Mouse (Mus musculus) midbrain, postnatal 0 days (tissue): ENCODE data around the gene Gcc2. TPM values are rescaled to one million over a fixed set of nuclear protein-coding genes. Genes with fewer than 3 reads are reported as not detected.
"Not testable (repeated sequence)": the region's sequence is repeated elsewhere in the genome, so short reads cannot be mapped to it uniquely, and the experiment has no call there.

Experiments
- ATAC-seq: fragments of 200-750 bp; cut with Nextera tagmentation; 2 replicates; pipeline ENCODE4 v1.8.0; 2017; ENCODE audit warnings: moderate number of reproducible peaks, mild to moderate bottlenecking, moderate TSS enrichment, moderate library complexity; ENCODE audit not compliant: low FRiP score
- DNase-seq: peaks from one replicate; pipeline ENCODE4 v3.0.0-alpha.2; 2015; ENCODE audit warnings: low spot score
- H3K27ac ChIP-seq: fragments of 300-500 bp; sonication (generic); 2 replicates; pipeline ENCODE4 v1.5.1; 2014; ENCODE audit warnings: low read depth, mild to moderate bottlenecking, low read length, mixed read lengths
- H3K27me3 ChIP-seq: fragments of 300-500 bp; sonication (generic); 2 replicates; pipeline ENCODE4 v1.6.1; 2014; ENCODE audit warnings: low read length, control low read depth, mixed read lengths; ENCODE audit not compliant: insufficient read depth
- H3K36me3 ChIP-seq: fragments of 300-500 bp; sonication (generic); 2 replicates; pipeline ENCODE4 v1.6.1; 2014; ENCODE audit warnings: low read length, control low read depth, mixed read lengths; ENCODE audit not compliant: insufficient read depth
- H3K4me1 ChIP-seq: fragments of 300-500 bp; sonication (generic); 2 replicates; pipeline ENCODE4 v1.6.1; 2014; ENCODE audit warnings: mild to moderate bottlenecking, control low read depth, antibody characterized with exemption, low read length, mixed read lengths; ENCODE audit not compliant: insufficient read depth
- H3K4me2 ChIP-seq: fragments of 300-500 bp; sonication (generic); 2 replicates; pipeline ENCODE4 v1.6.1; 2014; ENCODE audit warnings: low read depth, mild to moderate bottlenecking, low read length, mixed read lengths; ENCODE audit not compliant: poor library complexity, severe bottlenecking
- H3K4me3 ChIP-seq: fragments of 300-500 bp; sonication (generic); 2 replicates; pipeline ENCODE4 v1.5.1; 2014; ENCODE audit warnings: low read depth, mild to moderate bottlenecking, low read length, moderate library complexity
- H3K9ac ChIP-seq: fragments of 300-500 bp; sonication (generic); replicated peaks from 2 replicates; pipeline ENCODE4 v1.6.1; 2014; ENCODE audit warnings: mild to moderate bottlenecking, low read length, moderate library complexity, mixed read lengths; ENCODE audit not compliant: poor library complexity, severe bottlenecking
- H3K9me3 ChIP-seq: fragments of 300-500 bp; sonication (generic); 2 replicates; pipeline ENCODE4 v1.6.1; 2016; ENCODE audit warnings: low read length, control low read depth
- WGBS: fragments of 180-500 bp; shearing (Covaris S2); extraction: QIAGEN DNeasy Blood & Tissue Kit; methylation state at CpG from one replicate; pipeline ENCODE4 v1.1.7; 2014; 5-methylcytosine and 5-hydroxymethylcytosine counted together
- polyA plus RNA-seq: library from polyadenylated mRNA; unstranded; fragments of >200 nt; fragmentation: Nextera tagmentation; extraction: Ambion mirVana; gene quantifications from 2 replicates; pipeline ENCODE4 v1.2.1, GENCODE M21; 2015
- total RNA-seq: library from RNA; depleted of rRNA; stranded (reverse); fragments of >200 nt; gene quantifications from 2 replicates; pipeline ENCODE4 v1.2.3, GENCODE M21; 2014

Gcc2 gene
- total and polyA plus RNA-seq, 2 experiments from 2014 or later, result 41.3 to 121 TPM

DNA sequence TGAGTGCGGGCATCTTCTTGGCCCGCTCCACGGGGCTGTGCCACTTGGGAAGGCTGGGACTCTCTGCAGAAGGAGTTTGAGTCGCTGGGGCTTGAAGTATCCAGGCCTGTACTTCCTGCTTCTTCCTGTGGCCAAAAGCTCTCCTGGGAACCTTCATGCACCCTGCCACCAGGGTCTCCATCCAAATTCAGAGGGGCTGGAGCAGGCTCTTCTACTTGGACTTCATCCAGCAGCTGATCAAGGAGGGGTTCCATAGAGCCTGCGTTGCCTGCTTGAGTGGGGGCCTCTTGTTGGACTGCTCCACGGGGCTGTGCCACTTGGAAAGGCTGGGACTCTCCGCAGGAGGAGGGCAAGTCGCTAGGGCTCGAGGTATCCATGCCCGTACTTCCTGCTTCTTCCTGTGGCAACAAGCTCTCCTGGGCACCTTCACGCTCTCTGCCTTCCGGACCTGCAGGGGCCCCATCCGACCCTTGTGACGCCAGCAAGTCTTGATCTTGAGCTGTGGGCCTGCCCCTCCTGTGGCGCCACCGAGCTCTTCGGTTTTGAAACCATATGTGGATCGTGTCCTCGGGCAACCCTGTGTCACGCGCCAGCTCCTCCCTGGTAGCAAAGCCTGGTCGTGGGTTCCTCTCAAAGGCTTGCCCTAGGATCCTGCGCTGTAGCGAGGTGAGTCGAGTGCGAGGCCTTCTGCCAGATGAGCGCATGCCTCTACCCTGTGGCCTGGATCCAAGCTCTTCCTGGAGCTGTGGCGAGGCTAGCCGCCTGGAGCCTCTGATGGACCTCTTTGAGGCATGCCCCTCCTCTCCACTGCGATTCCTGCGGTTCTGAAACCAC is 31.1 kb upstream of the Gcc2 start:
- not testable (repeated sequence) for H3K9me3 ChIP-seq, H3K4me1 ChIP-seq, H3K27me3 ChIP-seq, DNase-seq, H3K9ac ChIP-seq, H3K4me3 ChIP-seq, H3K36me3 ChIP-seq, ATAC-seq, H3K27ac ChIP-seq, H3K4me2 ChIP-seq
- 82% methylated on average over 27 of the region's 31 CpGs for WGBS

DNA sequence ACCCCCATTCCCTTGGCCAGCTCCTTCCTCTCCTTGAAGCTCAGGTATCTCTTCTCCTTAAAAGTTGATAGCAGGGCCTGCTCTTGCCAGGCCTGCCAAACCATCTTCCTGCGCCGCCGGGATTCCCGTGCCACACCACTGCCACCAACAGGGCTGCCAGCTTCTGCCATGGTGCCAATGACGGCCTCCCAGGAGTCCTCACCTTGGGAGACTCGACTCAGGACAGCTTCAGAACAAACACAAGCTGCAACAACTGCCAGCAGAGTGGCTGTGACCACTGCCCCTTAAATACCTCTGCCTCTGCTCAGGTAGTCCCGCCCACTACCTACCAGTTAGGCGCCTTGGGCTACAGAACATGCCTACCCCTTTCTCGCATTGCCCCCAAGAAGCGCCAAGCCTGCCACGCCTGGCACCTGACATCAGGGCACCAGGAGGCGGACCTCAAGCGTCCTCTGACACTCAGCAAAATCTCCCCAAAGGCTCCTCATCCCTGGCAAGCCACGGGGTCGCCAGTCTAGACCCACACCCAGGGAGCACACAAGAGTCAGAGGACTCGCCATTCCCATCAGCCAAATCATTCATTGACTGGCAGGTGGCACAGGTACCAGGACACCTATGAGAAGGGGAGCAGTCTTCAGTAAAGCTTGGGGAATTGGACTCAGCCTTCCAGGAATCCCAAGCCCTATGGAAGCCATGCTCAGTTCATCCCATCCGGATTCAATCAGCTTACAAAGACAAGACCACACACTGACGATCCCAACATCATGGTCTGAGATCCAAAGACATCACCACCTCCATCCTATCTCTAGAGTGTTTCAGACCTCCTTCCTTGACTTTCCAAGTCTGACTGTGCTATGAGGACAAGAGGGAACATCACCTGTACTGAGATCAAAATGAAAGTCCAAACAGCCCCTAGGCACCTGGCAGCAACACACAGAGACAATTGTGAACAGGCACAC is 30.2 kb upstream of the Gcc2 start, which contains the start of gene AW822073:
AW822073 (minus strand) TSS at position 104 of the 959 bp plus-strand sequence.
- not testable (repeated sequence) for H3K4me1 ChIP-seq, H3K27me3 ChIP-seq, DNase-seq, H3K4me2 ChIP-seq, H3K36me3 ChIP-seq, H3K9ac ChIP-seq, ATAC-seq, H3K9me3 ChIP-seq, H3K4me3 ChIP-seq, H3K27ac ChIP-seq
- 87% methylated on average over 16 of the region's 18 CpGs for WGBS

DNA sequence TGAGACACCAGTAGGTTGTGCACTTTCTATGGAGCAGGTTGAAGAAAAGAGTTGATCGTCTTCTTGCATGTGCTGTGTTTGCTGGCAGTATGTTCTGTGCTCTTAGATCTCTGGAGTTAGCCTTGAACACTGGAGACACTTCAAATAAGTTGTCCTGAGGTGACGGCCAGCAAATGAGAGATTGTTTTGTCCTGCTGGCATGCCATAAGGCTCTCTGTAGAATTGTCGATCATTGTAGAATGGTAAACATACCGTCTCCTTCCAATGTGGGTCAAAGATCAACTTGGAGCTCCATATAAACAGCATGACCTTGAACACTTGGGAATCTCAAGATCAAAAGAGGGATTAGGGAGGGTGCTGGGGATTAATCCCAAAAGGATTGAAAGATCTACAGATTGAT is 28.9 kb upstream of the Gcc2 start:
- not testable (repeated sequence) for H3K27ac ChIP-seq, H3K9ac ChIP-seq, H3K9me3 ChIP-seq, H3K4me3 ChIP-seq, H3K36me3 ChIP-seq, H3K27me3 ChIP-seq, H3K4me2 ChIP-seq, H3K4me1 ChIP-seq, ATAC-seq
- 81% methylated on average over 4 of the region's 4 CpGs for WGBS
- peak; percentile 28 for DNase-seq

DNA sequence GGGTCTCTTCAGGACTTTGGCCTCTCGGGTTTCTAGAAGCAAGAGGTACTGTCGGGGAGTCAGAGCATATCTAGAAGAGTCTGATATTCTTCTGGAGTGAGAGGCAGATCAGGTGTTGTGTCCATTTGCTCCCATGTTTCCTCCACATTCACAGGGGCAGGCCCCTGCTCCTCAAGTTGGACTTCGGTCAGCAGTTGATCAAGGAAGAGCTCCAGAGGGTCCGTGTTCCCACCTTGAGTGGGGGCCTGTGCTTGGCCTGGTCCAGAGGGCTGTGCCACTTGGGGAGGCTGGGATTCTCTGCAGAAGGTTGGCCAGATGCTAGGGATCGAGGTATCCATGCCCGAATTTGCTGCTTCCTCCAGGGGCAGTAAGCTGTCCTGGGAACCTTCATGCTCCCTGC is 27.5 kb upstream of the Gcc2 start:
- H3K4me3 ChIP-seq, ATAC-seq, H3K27me3 ChIP-seq, H3K4me2 ChIP-seq, H3K27ac ChIP-seq, H3K36me3 ChIP-seq, H3K4me1 ChIP-seq, H3K9ac ChIP-seq, DNase-seq: not testable (repeated sequence)
- WGBS, result 87% methylated on average over 2 of the region's 6 CpGs
- peaks cover 15% of the 10 kb centered on the region for H3K9me3 ChIP-seq

DNA sequence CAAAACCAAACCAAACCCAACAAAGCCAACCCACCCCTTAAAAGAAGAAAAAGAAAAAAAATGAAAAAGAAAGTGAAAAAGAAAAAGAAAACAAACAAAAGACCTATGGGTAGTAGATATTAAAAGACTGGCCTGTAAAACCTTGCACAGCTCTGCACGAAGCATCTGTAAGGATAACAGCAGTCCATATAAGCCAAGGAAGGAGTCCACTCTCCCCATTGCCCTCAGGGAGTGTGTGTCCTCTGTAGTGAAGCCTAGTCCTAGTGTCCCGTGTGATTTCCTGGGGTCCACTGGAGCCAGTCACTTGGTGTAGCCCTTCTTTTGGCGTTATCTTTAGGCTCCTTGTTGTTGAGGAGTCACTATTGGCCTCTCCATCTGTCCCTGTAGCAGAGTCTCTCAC is 25.3 kb upstream of the Gcc2 start:
- H3K36me3 ChIP-seq, H3K27ac ChIP-seq, DNase-seq, H3K4me3 ChIP-seq, H3K4me1 ChIP-seq, H3K9ac ChIP-seq, H3K4me2 ChIP-seq, ATAC-seq, H3K27me3 ChIP-seq: not testable (repeated sequence)
- 56% methylated on average over 3 of the region's 3 CpGs for WGBS
- peaks cover 15% of the 10 kb centered on the region for H3K9me3 ChIP-seq

DNA sequence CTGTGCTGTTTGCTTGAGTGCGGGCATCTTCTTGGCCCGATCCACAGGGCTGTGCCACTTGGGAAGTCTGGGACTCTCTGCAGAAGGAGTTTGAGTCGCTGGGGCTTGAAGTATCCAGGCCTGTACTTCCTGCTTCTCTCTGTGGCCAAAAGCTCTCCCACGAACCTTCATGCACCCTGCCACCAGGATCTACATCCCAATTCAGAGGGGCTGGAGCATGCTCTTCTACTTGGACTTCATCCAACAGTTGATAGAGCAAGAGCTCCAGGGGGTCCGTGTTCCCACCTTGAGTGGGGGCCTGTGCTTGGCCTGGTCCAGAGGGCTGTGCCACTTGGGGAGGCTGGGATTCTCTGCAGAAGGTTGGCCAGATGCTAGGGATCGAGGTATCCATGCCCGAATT is 24.2 kb upstream of the Gcc2 start:
- H3K4me2 ChIP-seq, H3K9ac ChIP-seq, H3K36me3 ChIP-seq, H3K4me1 ChIP-seq, H3K27me3 ChIP-seq, H3K4me3 ChIP-seq, DNase-seq, H3K27ac ChIP-seq: not testable (repeated sequence)
- peak; percentile 32 for ATAC-seq
- 81% methylated on average over 5 of the region's 7 CpGs for WGBS
- peaks cover 19% of the 10 kb centered on the region for H3K9me3 ChIP-seq

DNA sequence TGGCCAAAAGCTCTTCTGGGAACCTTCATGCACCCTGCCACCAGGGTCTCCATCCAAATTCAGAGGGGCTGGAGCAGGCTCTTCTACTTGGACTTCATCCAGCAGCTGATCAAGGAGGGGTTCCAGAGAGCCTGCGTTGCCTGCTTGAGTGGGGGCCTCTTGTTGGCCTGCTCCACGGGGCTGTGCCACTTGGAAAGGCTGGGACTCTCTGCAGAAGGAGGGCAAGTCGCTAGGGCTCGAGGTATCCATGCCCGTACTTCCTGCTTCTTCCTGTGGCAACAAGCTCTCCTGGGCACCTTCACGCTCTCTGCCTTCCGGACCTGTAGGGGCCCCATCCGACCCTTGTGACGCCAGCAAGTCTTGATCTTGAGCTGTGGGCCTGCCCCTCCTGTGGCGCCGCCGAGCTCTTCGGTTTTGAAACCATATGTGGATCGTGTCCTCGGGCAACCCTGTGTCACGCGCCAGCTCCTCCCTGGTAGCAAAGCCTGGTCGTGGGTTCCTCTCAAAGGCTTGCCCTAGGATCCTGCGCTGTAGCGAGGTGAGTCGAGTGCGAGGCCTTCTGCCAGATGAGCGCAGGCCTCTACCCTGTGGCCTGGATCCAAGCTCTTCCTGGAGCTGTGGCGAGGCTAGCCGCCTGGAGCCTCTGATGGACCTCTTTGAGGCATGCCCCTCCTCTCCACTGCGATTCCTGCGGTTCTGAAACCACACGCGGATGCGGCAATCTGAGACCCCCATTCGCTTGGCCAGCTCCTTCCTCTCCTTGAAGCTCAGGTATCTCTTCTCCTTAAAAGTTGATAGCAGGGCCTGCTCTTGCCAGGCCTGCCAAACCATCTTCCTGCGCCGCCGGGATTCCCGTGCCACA is 23.3 kb upstream of the Gcc2 start:
- H3K9me3 ChIP-seq, result peaks cover 23% of the 10 kb centered on the region
- H3K27ac ChIP-seq, H3K36me3 ChIP-seq, H3K4me3 ChIP-seq, H3K4me1 ChIP-seq, H3K9ac ChIP-seq, H3K4me2 ChIP-seq, H3K27me3 ChIP-seq: not testable (repeated sequence)
- WGBS, result 88% methylated on average over 31 of the region's 35 CpGs
- DNase-seq (peak; percentile 45), ATAC-seq (peak; percentile 81)

DNA sequence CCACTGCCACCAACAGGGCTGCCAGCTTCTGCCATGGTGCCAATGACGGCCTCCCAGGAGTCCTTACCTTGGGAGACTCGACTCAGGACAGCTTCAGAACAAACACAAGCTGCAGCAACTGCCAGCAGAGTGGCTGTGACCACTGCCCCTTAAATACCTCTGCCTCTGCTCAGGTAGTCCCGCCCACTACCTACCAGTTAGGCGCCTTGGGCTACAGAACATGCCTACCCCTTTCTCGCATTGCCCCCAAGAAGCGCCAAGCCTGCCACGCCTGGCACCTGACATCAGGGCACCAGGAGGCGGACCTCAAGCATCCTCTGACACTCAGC is 22.7 kb upstream of the Gcc2 start, which contains the start of gene Duxf3:
Duxf3 (minus strand) TSS at position 35 of the 329 bp plus-strand sequence.
- not testable (repeated sequence) for H3K4me1 ChIP-seq, H3K27me3 ChIP-seq, H3K9ac ChIP-seq, H3K27ac ChIP-seq, H3K4me2 ChIP-seq, H3K36me3 ChIP-seq, H3K4me3 ChIP-seq, DNase-seq
- H3K9me3 ChIP-seq, result peaks cover 23% of the 10 kb centered on the region
- 78% methylated on average over 6 of the region's 8 CpGs for WGBS
- ATAC-seq, result peak; percentile 38
